Mouse (Mus musculus) stomach, embryonic 14.5 days (tissue): Measurements from ENCODE around the gene Ttc39b. TPM values are rescaled to one million over a fixed set of nuclear protein-coding genes. Genes with fewer than 3 reads are reported as not detected.

ENCODE experiments used
- ATAC-seq: fragments of 200-750 bp; cut with Nextera tagmentation; 2 replicates; pipeline ENCODE4 v1.8.0; 2017; ENCODE audit warnings: low read depth, moderate TSS enrichment; ENCODE audit not compliant: insufficient number of reproducible peaks, insufficient read depth, low FRiP score
- H3K27ac ChIP-seq: fragments of 300-500 bp; sonication (generic); 2 replicates; pipeline ENCODE4 v1.5.1; 2014; ENCODE audit warnings: mild to moderate bottlenecking, low read length, moderate library complexity, mixed read lengths
- H3K27me3 ChIP-seq: fragments of 300-500 bp; sonication (generic); 2 replicates; pipeline ENCODE4 v1.6.1; 2014; ENCODE audit warnings: low read length, control low read depth, mixed read lengths; ENCODE audit not compliant: control insufficient read depth, insufficient read depth
- H3K36me3 ChIP-seq: fragments of 300-500 bp; sonication (generic); 2 replicates; pipeline ENCODE4 v1.6.1; 2014; ENCODE audit warnings: mild to moderate bottlenecking, control low read depth, low read length, moderate library complexity, mixed read lengths; ENCODE audit not compliant: control insufficient read depth, insufficient read depth
- H3K4me1 ChIP-seq: fragments of 300-500 bp; sonication (generic); 2 replicates; pipeline ENCODE4 v1.6.1; 2014; ENCODE audit warnings: low read length, control low read depth, mixed read lengths; ENCODE audit not compliant: control insufficient read depth, insufficient read depth
- H3K4me2 ChIP-seq: fragments of 300-500 bp; sonication (generic); replicated peaks from 2 replicates; pipeline ENCODE4 v1.6.1; 2014; ENCODE audit warnings: low read depth, low read length, control low read depth
- H3K4me3 ChIP-seq: fragments of 300-500 bp; sonication (generic); 2 replicates; pipeline ENCODE4 v1.5.1; 2014; ENCODE audit warnings: low read depth, low read length, control low read depth
- H3K9ac ChIP-seq: fragments of 300-500 bp; sonication (generic); replicated peaks from 2 replicates; pipeline ENCODE4 v1.6.1; 2014; ENCODE audit warnings: low read depth, mild to moderate bottlenecking, control low read depth, low read length, moderate library complexity, mixed read lengths
- H3K9me3 ChIP-seq: fragments of 300-500 bp; sonication (generic); 2 replicates; pipeline ENCODE4 v1.6.1; 2016; ENCODE audit warnings: low read depth, low read length, control low read depth; ENCODE audit not compliant: control insufficient read depth
- WGBS: fragments of 180-500 bp; shearing (Covaris S2); extraction: QIAGEN DNeasy Blood & Tissue Kit; methylation state at CpG from one replicate; pipeline ENCODE4 v1.1.7; 2014; 5-methylcytosine and 5-hydroxymethylcytosine counted together
- polyA plus RNA-seq: library from polyadenylated mRNA; unstranded; fragments of >200 nt; fragmentation: Nextera tagmentation; extraction: Ambion mirVana; gene quantifications from 2 replicates; pipeline ENCODE4 v1.2.1, GENCODE M21; 2014

Ttc39b gene
- polyA plus RNA-seq, 1 experiment from 2014 or later = 3.1 TPM

GRCm38 (mm10) chr4:83213752-83214151 lies 110.3 kb downstream of the Ttc39b start:
- Histone ChIP-seq H3K36me3 (no peaks in the 10 kb centered on the region), H3K9me3 (no peaks in the 10 kb centered on the region), H3K4me3 (no peak overlapping the region), H3K27me3 (no peaks in the 10 kb centered on the region), H3K9ac (no peak overlapping the region), H3K27ac (no peak overlapping the region), H3K4me2 (no peak overlapping the region), H3K4me1 (peaks cover 5% of the 10 kb centered on the region; the same call in 1 of the 2 replicates)
- 82% methylated on average over 6 of the region's 6 CpGs for WGBS
- ATAC-seq = no peak

- H3K4me1 ChIP-seq = peaks cover 5% of the 10 kb centered on the region; the same call in 1 of the 2 replicates
- no peaks in the 10 kb centered on the region for H3K9me3 ChIP-seq
- no peaks in the 10 kb centered on the region for H3K27me3 ChIP-seq
- no peak overlapping the region for H3K9ac ChIP-seq
- ATAC-seq = no peak
- no peak overlapping the region for H3K27ac ChIP-seq
- 43% methylated on average over 12 of the region's 12 CpGs for WGBS
- no peaks in the 10 kb centered on the region for H3K36me3 ChIP-seq
- H3K4me3 ChIP-seq = no peak overlapping the region
- H3K4me2 ChIP-seq = no peak overlapping the region
Observed at GRCm38 (mm10) chr4:83211709-83212108, 112.3 kb downstream of the Ttc39b start.

- H3K27ac ChIP-seq = no peak overlapping the region
- H3K27me3 ChIP-seq = no peaks in the 10 kb centered on the region
- no peaks in the 10 kb centered on the region for H3K9me3 ChIP-seq
- ATAC-seq = no peak
- peaks cover 2% of the 10 kb centered on the region; the same call in 1 of the 2 replicates for H3K4me1 ChIP-seq
- H3K36me3 ChIP-seq = no peaks in the 10 kb centered on the region
- no peak overlapping the region for H3K4me3 ChIP-seq
- no peak overlapping the region for H3K4me2 ChIP-seq
- no peak overlapping the region for H3K9ac ChIP-seq
- WGBS = 82% methylated on average over 6 of the region's 6 CpGs
Observed at GRCm38 (mm10) chr4:83210437-83210836, 113.6 kb downstream of the Ttc39b start.

GRCm38 (mm10) chr4:83206803-83207586 lies 117.1 kb downstream of the Ttc39b start:
- Histone ChIP-seq H3K27me3 (no peaks in the 10 kb centered on the region), H3K27ac (no peak overlapping the region), H3K9me3 (no peaks in the 10 kb centered on the region), H3K4me3 (no peak overlapping the region), H3K9ac (no peak overlapping the region), H3K4me2 (no peak overlapping the region), H3K36me3 (no peaks in the 10 kb centered on the region), H3K4me1 (no peaks in the 10 kb centered on the region)
- 63% methylated on average over 10 of the region's 10 CpGs for WGBS
- ATAC-seq = no peak

- Histone ChIP-seq H3K27ac (no peak overlapping the region), H3K27me3 (no peaks in the 10 kb centered on the region), H3K4me2 (no peak overlapping the region), H3K9me3 (no peaks in the 10 kb centered on the region), H3K4me3 (no peak overlapping the region), H3K9ac (no peak overlapping the region), H3K36me3 (no peaks in the 10 kb centered on the region), H3K4me1 (no peaks in the 10 kb centered on the region)
- no peak for ATAC-seq
- WGBS = 88% methylated on average over 2 of the region's 2 CpGs
Observed at GRCm38 (mm10) chr4:83206416-83206802, 117.6 kb downstream of the Ttc39b start.

GRCm38 (mm10) chr4:83199391-83199790 lies 124.7 kb downstream of the Ttc39b start:
- no peak for ATAC-seq
- Histone ChIP-seq H3K4me3 (no peak overlapping the region), H3K36me3 (no peaks in the 10 kb centered on the region), H3K4me2 (no peak overlapping the region), H3K4me1 (no peaks in the 10 kb centered on the region), H3K9me3 (no peaks in the 10 kb centered on the region), H3K27me3 (no peaks in the 10 kb centered on the region), H3K27ac (no peak overlapping the region), H3K9ac (no peak overlapping the region)
- WGBS = 28% methylated on average over 8 of the region's 8 CpGs

- ATAC-seq = no peak
- Histone ChIP-seq H3K4me3 (no peak overlapping the region), H3K27ac (no peak overlapping the region), H3K36me3 (no peaks in the 10 kb centered on the region), H3K4me1 (no peaks in the 10 kb centered on the region), H3K9me3 (no peaks in the 10 kb centered on the region), H3K9ac (no peak overlapping the region), H3K27me3 (no peaks in the 10 kb centered on the region), H3K4me2 (no peak overlapping the region)
- WGBS = 85% methylated on average over 3 of the region's 3 CpGs
Observed at GRCm38 (mm10) chr4:83198123-83198522, 125.9 kb downstream of the Ttc39b start.

- no peaks in the 10 kb centered on the region for H3K4me1 ChIP-seq
- ATAC-seq = no peak
- H3K9ac ChIP-seq = no peak overlapping the region
- H3K9me3 ChIP-seq = no peaks in the 10 kb centered on the region
- no peak overlapping the region for H3K4me3 ChIP-seq
- no peaks in the 10 kb centered on the region for H3K36me3 ChIP-seq
- 80% methylated on average over 2 of the region's 2 CpGs for WGBS
- no peaks in the 10 kb centered on the region for H3K27me3 ChIP-seq
- no peak overlapping the region for H3K27ac ChIP-seq
- no peak overlapping the region for H3K4me2 ChIP-seq
Observed at GRCm38 (mm10) chr4:83189736-83190135, 134.3 kb downstream of the Ttc39b start.

GRCm38 (mm10) chr4:83187324-83187723 lies 136.7 kb downstream of the Ttc39b start:
- Histone ChIP-seq H3K27ac (no peak overlapping the region), H3K9me3 (no peaks in the 10 kb centered on the region), H3K4me2 (no peak overlapping the region), H3K36me3 (no peaks in the 10 kb centered on the region), H3K4me1 (no peaks in the 10 kb centered on the region), H3K27me3 (no peaks in the 10 kb centered on the region), H3K4me3 (no peak overlapping the region), H3K9ac (no peak overlapping the region)
- WGBS = 80% methylated on average over 1 of the region's 1 CpGs
- no peak for ATAC-seq
